Mouse (Mus musculus) left cerebral cortex, postnatal 25 days (tissue): ENCODE results near the gene Aqp3. TPM values are rescaled to one million over a fixed set of nuclear protein-coding genes. Genes with fewer than 3 reads are reported as not detected.

ENCODE experiments used
- DNase-seq, 2 experiments: peaks; one replicate each; pipeline ENCODE4 v3.0.0; 2022; ENCODE audit warnings: low spot score in 2 of 2, mixed read lengths in 1 of 2
- intact Hi-C: fragments of 180-260 bp; cut with DNase I; formaldehyde crosslinking; loops from one replicate; pipeline ENCODE4 v1.15.1; 2025
- total RNA-seq, 2 experiments: library from RNA; stranded (reverse); gene quantifications; 2 replicates each; pipeline ENCODE4 v1.2.3; 2021

The Aqp3 gene
- total RNA-seq, 2 experiments from 2014 or later, result not detected

DNA sequence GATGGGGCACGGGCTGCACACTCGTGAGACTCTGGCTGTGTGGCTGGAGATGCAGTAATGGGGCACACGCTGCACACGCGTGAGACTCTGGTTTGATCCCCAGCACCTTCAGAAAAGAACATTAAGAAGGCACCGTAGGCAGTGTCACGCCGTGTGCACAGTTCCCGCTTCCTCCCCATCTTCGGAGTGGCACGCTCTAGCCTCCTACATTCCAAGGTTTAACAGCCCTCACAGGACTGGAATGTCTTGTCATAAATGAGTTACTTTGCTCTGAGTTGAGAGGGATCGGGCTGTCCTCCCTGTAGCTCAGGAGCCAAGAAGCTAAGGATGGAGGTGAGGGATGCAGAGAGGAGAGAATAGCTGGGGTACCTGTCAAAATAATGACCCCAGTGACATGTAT, 55.1 kb downstream of the Aqp3 start:
- intact Hi-C loops, result no loop called here
- no peak for DNase-seq

Other genes with a start within 250 kb of the Aqp3 start
- gene B4galt1, start 244.2 kb downstream of the Aqp3 start, total RNA-seq, result 1 to 10 TPM; 5.2 to 6.5 TPM
- not detected for gene Spink4, start 178.1 kb downstream of the Aqp3 start, total RNA-seq
- gene Bag1, start 149.9 kb downstream of the Aqp3 start, total RNA-seq, result 100 to 1,000 TPM; 172 to 178 TPM
- gene Chmp5, start 149.8 kb downstream of the Aqp3 start, total RNA-seq, result 10 to 100 TPM; 81.2 to 83.2 TPM
- 10 to 100 TPM; 67.2 to 71.4 TPM for gene Nfx1, start 127.3 kb downstream of the Aqp3 start, total RNA-seq
- gene Aqp7, start 50.0 kb downstream of the Aqp3 start, total RNA-seq, result not detected
- gene Nol6, start 26.3 kb upstream of the Aqp3 start, total RNA-seq, result 10 to 100 TPM; 80.2 to 89.6 TPM
- gene Ube2r2, start 37.6 kb upstream of the Aqp3 start, total RNA-seq, result 10 to 100 TPM; 84.1 to 87.1 TPM
- 10 to 100 TPM; 36.6 to 46.2 TPM for gene Ubap2, start 177.0 kb upstream of the Aqp3 start, total RNA-seq
- 10 to 100 TPM; 46.1 to 48.0 TPM for gene Dcaf12, start 216.7 kb upstream of the Aqp3 start, total RNA-seq